Mouse (Mus musculus): ENCODE data around the gene Zfand3. TPM values are rescaled to one million over a fixed set of nuclear protein-coding genes. Genes with fewer than 3 reads are reported as not detected.

Zfand3 gene
- polyA plus RNA-seq, 1 experiment = 146 TPM

DNA sequence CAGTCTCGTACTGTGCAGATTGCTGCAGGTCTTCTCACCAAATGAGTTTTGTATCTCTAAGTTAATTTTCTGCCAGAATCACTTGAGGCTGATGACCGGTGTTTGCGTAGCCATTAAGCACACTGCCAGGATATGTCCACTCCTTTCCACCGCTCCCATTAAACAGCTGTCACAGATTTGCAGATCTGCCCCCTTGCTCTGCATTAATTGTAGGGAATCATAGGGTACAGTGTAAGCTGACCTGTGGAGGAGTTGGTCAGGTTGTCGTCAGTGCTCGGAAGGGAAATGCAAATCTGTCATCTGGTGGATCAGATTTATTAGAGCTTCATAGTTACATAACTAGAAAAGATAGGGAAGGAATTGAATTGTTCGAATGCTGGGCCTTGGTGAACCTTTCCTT lies 106.1 kb downstream of the Zfand3 start:
- TF ChIP-seq CTCF (IDR thresholded peaks at IDR 0.05; ENCODE audit: borderline replicate concordance, extremely low read depth, insufficient read depth, insufficient read length) (no peak), POLR2A (IDR thresholded peaks at IDR 0.05; ENCODE audit: borderline replicate concordance, extremely low read depth, insufficient read depth, insufficient read length, poor library complexity, severe bottlenecking) (no peak)
- no peak for DNase-seq (ENCODE audit: low read depth)

DNA sequence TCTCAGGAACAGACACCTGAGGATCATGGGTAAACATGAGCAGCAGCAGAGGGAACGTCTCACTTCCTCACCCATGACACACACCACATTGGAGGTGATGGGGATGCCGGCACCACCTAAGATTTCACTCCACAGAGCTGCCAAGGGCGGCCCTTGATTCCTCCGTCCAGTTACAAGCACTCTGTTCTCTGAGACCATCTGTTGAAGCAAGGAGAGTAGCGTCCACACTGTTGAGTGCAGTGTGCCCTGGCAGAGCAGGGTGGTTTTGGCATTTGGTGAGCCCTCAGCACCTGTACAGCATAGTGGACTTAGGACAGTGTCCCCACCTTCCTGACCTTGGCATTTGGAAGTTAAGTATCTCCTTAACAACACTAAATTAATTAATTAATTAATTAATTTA lies 107.0 kb downstream of the Zfand3 start:
- DNase-seq (ENCODE audit: low read depth) = no peak
- TF ChIP-seq POLR2A (IDR thresholded peaks at IDR 0.05; ENCODE audit: borderline replicate concordance, extremely low read depth, insufficient read depth, insufficient read length, poor library complexity, severe bottlenecking) (no peak), CTCF (IDR thresholded peaks at IDR 0.05; ENCODE audit: borderline replicate concordance, extremely low read depth, insufficient read depth, insufficient read length) (no peak)

DNA sequence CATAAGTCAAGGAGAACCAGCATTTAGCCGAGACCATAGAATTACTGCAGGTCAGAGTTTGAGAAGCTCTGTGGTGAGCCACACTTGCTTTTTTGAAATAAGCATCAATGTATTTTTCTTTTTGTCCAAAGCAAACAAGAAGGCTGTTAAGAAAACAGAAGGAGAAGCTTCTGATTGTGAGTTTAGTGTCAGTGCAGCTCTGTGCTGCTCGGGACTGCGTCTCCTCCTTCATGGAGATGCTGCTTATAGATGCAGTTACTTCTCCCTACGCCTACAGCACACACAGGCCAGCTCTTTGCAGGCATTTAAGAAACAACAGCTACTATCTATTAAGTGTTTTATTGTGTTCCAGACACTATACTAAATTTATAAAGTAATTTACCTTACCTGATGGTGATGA lies 107.5 kb downstream of the Zfand3 start:
- DNase-seq (ENCODE audit: low read depth) = no peak
- no peak for TF ChIP-seq POLR2A (IDR thresholded peaks at IDR 0.05; ENCODE audit: borderline replicate concordance, extremely low read depth, insufficient read depth, insufficient read length, poor library complexity, severe bottlenecking)
- no peak for TF ChIP-seq CTCF (IDR thresholded peaks at IDR 0.05; ENCODE audit: borderline replicate concordance, extremely low read depth, insufficient read depth, insufficient read length)

DNA sequence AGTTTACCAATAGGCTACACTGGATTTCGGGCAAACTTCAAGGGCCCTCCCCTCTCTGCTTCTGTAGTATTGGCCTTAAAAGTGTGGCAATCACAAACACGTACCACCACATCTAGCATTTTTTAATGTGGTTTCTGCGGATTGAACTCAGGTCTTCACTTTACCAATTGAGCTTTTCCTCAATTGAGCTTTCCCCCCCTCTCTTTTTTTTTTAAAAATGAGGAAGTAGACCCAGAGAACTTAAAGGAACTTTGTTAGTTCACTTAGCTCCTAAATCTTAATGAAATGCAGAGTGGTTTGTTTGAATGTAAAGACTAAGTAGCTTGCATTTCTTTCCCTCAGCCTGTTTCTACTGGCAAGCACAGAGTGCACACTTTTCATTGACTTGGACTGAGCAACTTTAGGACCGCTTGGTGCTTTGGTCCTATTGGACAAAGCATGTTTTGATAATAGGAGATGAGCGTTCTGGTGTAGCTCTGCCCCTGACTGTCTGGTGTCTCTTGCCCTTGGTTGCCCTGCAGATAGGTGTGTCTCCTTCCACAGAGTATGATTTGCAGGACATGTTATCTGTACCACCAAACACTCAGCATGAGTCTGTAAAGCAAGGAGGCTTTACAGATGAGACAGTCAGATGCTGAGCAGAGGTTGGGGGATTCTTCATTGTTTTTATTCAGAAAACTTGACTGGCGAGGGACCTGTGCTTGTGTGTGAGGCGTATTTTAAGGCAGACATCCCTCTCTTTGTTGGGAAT lies 108.2 kb downstream of the Zfand3 start:
- TF ChIP-seq POLR2A (IDR thresholded peaks at IDR 0.05; ENCODE audit: borderline replicate concordance, extremely low read depth, insufficient read depth, insufficient read length, poor library complexity, severe bottlenecking) (no peak), CTCF (IDR thresholded peaks at IDR 0.05; ENCODE audit: borderline replicate concordance, extremely low read depth, insufficient read depth, insufficient read length) (no peak)
- no peak for DNase-seq (ENCODE audit: low read depth)

DNA sequence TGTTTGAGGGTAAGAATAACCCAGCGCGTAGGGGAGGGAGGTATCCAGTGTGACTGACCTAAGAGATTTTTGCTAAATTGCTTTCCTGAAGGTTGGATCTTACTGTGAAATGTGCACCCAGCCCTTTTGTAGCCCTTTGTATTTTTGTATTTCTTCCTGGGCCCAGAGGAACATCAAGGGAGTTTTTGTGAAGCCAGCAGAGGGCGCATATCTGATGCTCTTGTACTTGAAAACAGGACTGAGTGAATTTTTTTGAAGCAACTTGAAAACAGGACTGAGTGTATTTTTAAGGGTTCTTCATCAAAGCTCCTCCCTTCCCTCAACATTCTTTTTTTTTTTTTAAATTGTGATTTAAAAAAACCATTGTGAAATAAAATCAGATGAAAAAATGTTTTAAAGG lies 110.2 kb downstream of the Zfand3 start:
- DNase-seq (ENCODE audit: low read depth) = peak; percentile 43
- TF ChIP-seq POLR2A (IDR thresholded peaks at IDR 0.05; ENCODE audit: borderline replicate concordance, extremely low read depth, insufficient read depth, insufficient read length, poor library complexity, severe bottlenecking) = no peak
- TF ChIP-seq CTCF (IDR thresholded peaks at IDR 0.05; ENCODE audit: borderline replicate concordance, extremely low read depth, insufficient read depth, insufficient read length) = peak; percentile 43; the same call in 1 of the 2 replicates

DNA sequence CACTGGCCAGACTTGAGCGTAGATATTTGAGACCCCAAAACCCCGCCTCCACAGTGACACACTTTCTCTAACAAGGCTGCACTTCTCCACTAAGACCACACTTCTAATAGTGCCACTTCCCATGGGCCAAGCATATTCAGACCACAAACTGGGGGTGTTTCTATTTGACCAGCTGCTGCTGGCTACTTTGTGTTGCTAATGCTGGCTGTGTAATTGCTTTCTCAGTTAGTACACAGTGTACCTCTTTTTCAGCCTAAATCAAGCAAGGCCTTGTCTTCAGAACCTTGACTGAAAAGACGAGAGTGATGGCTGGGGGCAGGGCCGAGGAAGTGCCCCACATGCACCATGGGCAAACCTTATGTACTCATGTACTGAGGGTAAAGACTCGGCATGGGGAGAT lies 111.7 kb downstream of the Zfand3 start:
- DNase-seq (ENCODE audit: low read depth) = peak; percentile 70
- TF ChIP-seq CTCF (IDR thresholded peaks at IDR 0.05; ENCODE audit: borderline replicate concordance, extremely low read depth, insufficient read depth, insufficient read length) (no peak), POLR2A (IDR thresholded peaks at IDR 0.05; ENCODE audit: borderline replicate concordance, extremely low read depth, insufficient read depth, insufficient read length, poor library complexity, severe bottlenecking) (no peak)

DNA sequence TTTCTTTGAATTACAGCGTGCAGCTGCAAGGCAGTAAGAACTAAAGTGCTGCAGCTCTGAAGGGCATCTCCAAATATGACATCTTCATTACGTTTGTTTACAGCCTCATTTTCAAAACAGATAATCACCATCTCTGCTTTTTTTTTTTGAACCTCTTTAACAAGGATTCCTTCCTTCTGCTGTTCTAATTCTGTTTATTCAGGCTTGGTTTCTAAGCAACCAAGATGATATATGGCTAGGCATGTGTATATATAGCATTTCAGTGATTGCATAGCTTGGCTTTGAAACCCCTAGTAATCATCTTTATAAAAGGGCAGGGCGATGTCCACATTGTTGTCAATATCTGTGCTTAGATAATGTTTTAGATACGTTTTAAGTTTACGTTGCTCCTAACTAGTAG lies 113.5 kb downstream of the Zfand3 start:
- TF ChIP-seq POLR2A (IDR thresholded peaks at IDR 0.05; ENCODE audit: borderline replicate concordance, extremely low read depth, insufficient read depth, insufficient read length, poor library complexity, severe bottlenecking) (no peak), CTCF (IDR thresholded peaks at IDR 0.05; ENCODE audit: borderline replicate concordance, extremely low read depth, insufficient read depth, insufficient read length) (no peak)
- peak; percentile 53 for DNase-seq (ENCODE audit: low read depth)

DNA sequence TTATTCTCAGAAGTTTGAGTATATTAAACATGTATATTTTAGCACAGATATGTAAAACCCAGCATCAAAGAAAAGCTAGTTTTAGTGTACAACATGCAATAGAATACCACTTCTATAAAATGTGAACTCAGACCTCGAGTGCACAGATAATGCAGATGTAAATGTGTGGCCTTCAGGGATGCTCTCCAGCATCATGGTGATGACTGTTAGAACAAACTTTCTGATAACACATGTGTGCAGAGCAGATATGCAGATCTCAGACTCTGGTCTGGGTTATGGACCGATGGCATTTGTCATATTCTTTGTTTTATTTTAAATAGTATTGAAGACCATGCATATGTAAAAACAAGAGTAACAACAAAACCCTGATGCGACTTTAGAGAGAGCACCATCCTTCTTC lies 117.7 kb downstream of the Zfand3 start:
- no peak for TF ChIP-seq POLR2A (IDR thresholded peaks at IDR 0.05; ENCODE audit: borderline replicate concordance, extremely low read depth, insufficient read depth, insufficient read length, poor library complexity, severe bottlenecking)
- TF ChIP-seq CTCF (IDR thresholded peaks at IDR 0.05; ENCODE audit: borderline replicate concordance, extremely low read depth, insufficient read depth, insufficient read length) = no peak
- DNase-seq (ENCODE audit: low read depth) = no peak

DNA sequence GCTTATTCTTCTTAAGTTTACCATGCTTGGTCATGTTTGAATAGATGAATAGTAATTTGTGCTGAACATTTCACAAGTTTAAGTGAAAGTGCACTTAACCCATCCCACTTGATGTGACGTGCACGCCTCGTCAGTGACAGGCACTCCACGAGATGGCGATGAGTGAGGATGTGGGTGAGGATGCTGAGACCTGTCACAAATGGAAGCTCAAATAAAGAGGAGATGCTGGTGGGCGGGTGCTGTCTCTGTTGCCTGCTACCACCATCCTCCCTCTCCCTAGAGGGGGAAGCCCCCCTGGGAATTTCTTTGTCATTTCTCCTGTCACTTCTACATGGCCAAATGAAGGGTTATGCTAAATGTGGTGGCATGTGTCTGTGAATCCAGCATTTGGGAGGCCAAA lies 123.9 kb downstream of the Zfand3 start:
- peak; percentile 56 for DNase-seq (ENCODE audit: low read depth)

DNA sequence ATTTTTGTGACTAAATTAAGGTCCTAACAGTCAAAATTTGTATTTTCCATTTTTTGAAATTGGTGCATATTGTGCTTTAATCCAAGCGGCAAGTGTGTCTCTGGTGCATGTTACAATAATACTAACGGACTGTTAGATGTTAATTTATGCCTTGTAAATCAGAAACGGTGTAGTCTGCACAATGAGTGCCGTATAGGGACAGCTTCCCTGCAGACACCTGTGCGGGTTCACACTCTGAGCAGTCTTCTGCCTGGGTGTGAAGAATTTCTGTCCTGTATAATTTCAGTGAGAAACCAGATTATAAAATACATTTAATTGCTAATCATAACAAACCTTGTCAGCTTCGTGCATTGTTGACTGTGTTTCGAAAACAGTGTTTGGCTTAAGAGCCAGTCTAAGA lies 124.7 kb downstream of the Zfand3 start:
- DNase-seq (ENCODE audit: low read depth) = peak; percentile 51

More for the DNA sequence above, 123.9 kb downstream of the Zfand3 start:
- TF ChIP-seq POLR2A (IDR thresholded peaks at IDR 0.05; ENCODE audit: borderline replicate concordance, extremely low read depth, insufficient read depth, insufficient read length, poor library complexity, severe bottlenecking) = no peak
- TF ChIP-seq CTCF (IDR thresholded peaks at IDR 0.05; ENCODE audit: borderline replicate concordance, extremely low read depth, insufficient read depth, insufficient read length) = no peak

DNA sequence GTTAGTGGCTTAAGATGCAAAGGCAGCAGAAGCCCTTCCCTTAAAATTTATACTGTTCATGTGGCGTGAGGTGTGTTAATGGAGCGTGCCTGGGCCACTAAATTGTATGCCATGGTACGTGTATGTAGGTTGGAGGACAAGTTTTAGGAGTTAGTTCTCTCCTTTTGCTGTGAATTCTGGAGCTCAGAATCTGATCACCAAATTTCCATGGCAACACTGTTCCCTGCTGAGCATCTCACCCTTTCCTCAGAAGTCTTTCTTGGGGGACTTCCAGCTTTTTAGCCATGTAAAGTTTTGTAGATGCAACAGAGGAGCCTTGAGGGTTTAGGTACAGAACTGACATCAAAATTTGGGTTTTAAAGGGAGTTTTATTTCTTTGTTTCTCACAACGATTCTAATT lies 125.8 kb downstream of the Zfand3 start:
- no peak for DNase-seq (ENCODE audit: low read depth)
- TF ChIP-seq POLR2A (IDR thresholded peaks at IDR 0.05; ENCODE audit: borderline replicate concordance, extremely low read depth, insufficient read depth, insufficient read length, poor library complexity, severe bottlenecking) (no peak), CTCF (IDR thresholded peaks at IDR 0.05; ENCODE audit: borderline replicate concordance, extremely low read depth, insufficient read depth, insufficient read length) (no peak)

More for the DNA sequence above, 124.7 kb downstream of the Zfand3 start:
- TF ChIP-seq POLR2A (IDR thresholded peaks at IDR 0.05; ENCODE audit: borderline replicate concordance, extremely low read depth, insufficient read depth, insufficient read length, poor library complexity, severe bottlenecking) (no peak), CTCF (IDR thresholded peaks at IDR 0.05; ENCODE audit: borderline replicate concordance, extremely low read depth, insufficient read depth, insufficient read length) (no peak)

DNA sequence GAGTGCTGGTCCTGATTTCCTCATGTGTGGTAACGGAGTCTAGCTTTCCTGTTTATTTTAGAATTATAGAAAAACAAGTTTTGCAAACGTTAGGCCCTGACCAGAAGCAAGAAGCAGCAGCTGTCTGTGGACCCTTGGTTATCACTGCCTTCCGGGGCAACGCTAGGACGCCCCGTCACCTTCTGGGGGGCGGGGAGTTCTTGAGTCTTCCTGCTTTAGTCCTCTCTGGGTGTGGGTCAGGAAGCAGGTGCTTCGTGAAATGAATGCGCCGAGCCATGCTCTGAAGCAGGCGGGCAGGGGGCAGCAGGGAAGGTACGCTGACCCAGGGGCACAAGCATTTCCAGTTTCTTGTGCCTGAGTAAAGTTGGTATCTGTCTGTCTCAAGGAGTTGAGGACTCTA lies 129.1 kb downstream of the Zfand3 start:
- no peak for DNase-seq (ENCODE audit: low read depth)
- no peak for TF ChIP-seq POLR2A (IDR thresholded peaks at IDR 0.05; ENCODE audit: borderline replicate concordance, extremely low read depth, insufficient read depth, insufficient read length, poor library complexity, severe bottlenecking)
- TF ChIP-seq CTCF (IDR thresholded peaks at IDR 0.05; ENCODE audit: borderline replicate concordance, extremely low read depth, insufficient read depth, insufficient read length) = no peak
